Comparison of ENCODE assay signal across 14 mouse cellular contexts in genomic region chr2:30650249-30650648, GRCm38 (mm10). TPM values are rescaled to one million over a fixed set of nuclear protein-coding genes. Genes with fewer than 3 reads are reported as not detected.
A peak's percentile ranks its signal among the peaks of the same experiment; 100 is the strongest.
DNase-seq lines count a peak whose midpoint lies in the region; ATAC-seq lines count a peak whose summit lies in the region.
"Had no signal": no experiment of that assay in that cellular context is flagged by ENCODE, and none has a peak within 500 bp of the region (broad histone marks: within the 10 kb centered on the region; RNA-seq: fewer than 3 reads in every experiment).

No protein-coding gene starts in this region.

- no peak overlapping the region for H3K4me2 ChIP-seq in hindbrain, embryonic 13.5 days
- H3K4me2 ChIP-seq in midbrain, embryonic 16.5 days (ENCODE audit: low read length): no peak overlapping the region
- H3K4me2 ChIP-seq: liver, embryonic 11.5 days had no signal

- peaks cover 83% of the 10 kb centered on the region for H3K4me1 ChIP-seq in heart, embryonic 10.5 days
- H3K4me1 ChIP-seq in embryonic facial prominence, embryonic 10.5 days: peaks cover 91% of the 10 kb centered on the region
- H3K4me1 ChIP-seq in hindbrain, embryonic 13.5 days (replicated peaks): peaks cover 87% of the 10 kb centered on the region
- H3K4me1 ChIP-seq in midbrain, embryonic 16.5 days (ENCODE audit: control insufficient read depth, insufficient read depth, low read length): peaks cover 83% of the 10 kb centered on the region

- H3K9me3 ChIP-seq in heart, embryonic 10.5 days: no peaks in the 10 kb centered on the region
- H3K9me3 ChIP-seq in embryonic facial prominence, embryonic 10.5 days: no peaks in the 10 kb centered on the region
- no peaks in the 10 kb centered on the region for H3K9me3 ChIP-seq in hindbrain, embryonic 13.5 days
- no peaks in the 10 kb centered on the region for H3K9me3 ChIP-seq in midbrain, embryonic 16.5 days (replicated peaks; ENCODE audit: control insufficient read depth, low read length, poor library complexity, severe bottlenecking)

- intact Hi-C loops in heart, postnatal 36 days (cut with DNase I): no loop called here
- intact Hi-C loops in left cerebral cortex, postnatal 14 days (cut with DNase I): no loop called here

- H3K27me3 ChIP-seq in heart, embryonic 10.5 days (ENCODE audit: insufficient read depth, poor library complexity, severe bottlenecking): no peaks in the 10 kb centered on the region
- no peaks in the 10 kb centered on the region for H3K27me3 ChIP-seq in embryonic facial prominence, embryonic 10.5 days (replicated peaks; ENCODE audit: low read depth, poor library complexity, severe bottlenecking)
- no peaks in the 10 kb centered on the region for H3K27me3 ChIP-seq in hindbrain, embryonic 13.5 days
- H3K27me3 ChIP-seq in midbrain, embryonic 16.5 days (ENCODE audit: control insufficient read depth, insufficient read depth, low read depth, low read length): no peaks in the 10 kb centered on the region
- H3K27me3 ChIP-seq: heart, embryonic 13.5 days had no signal

- ATAC-seq in hindbrain, embryonic 13.5 days (ENCODE audit: low FRiP score): no peak
- no peak for ATAC-seq in midbrain, embryonic 16.5 days
- no peak for ATAC-seq in granulocyte monocyte progenitor cell, adult 5-6 weeks (replicated peaks; ENCODE audit: poor library complexity, severe bottlenecking)

- peak overlapping the region; percentile 3; the same call in 1 of the 2 replicates for H3K9ac ChIP-seq in hindbrain, embryonic 13.5 days
- H3K9ac ChIP-seq in midbrain, embryonic 16.5 days (ENCODE audit: low read depth, low read length): 0 out of 2 replicates have a peak overlapping the region, but pooled peaks have one; percentile 38

- no peaks in the 10 kb centered on the region for H3K36me3 ChIP-seq in heart, embryonic 10.5 days
- no peaks in the 10 kb centered on the region for H3K36me3 ChIP-seq in embryonic facial prominence, embryonic 10.5 days (replicated peaks)
- no peaks in the 10 kb centered on the region for H3K36me3 ChIP-seq in hindbrain, embryonic 13.5 days
- no peaks in the 10 kb centered on the region for H3K36me3 ChIP-seq in midbrain, embryonic 16.5 days (ENCODE audit: control insufficient read depth, insufficient read depth, low read length)
- H3K36me3 ChIP-seq: heart, embryonic 13.5 days had no signal

- H3K27ac ChIP-seq in heart, embryonic 10.5 days: peak overlapping the region; percentile 36; the same call in 1 of the 2 replicates
- peak overlapping the region; percentile 79 for H3K27ac ChIP-seq in embryonic facial prominence, embryonic 10.5 days (replicated peaks)
- H3K27ac ChIP-seq in hindbrain, embryonic 13.5 days: peak overlapping the region; percentile 96
- peak overlapping the region; percentile 96 for H3K27ac ChIP-seq in midbrain, embryonic 16.5 days (ENCODE audit: low read length)

- no peak for DNase-seq in heart, embryonic 10.5 days (ENCODE audit: low spot score)
- no peak for DNase-seq in heart, postnatal 36 days
- DNase-seq in embryonic facial prominence, embryonic 10.5 days (ENCODE audit: low spot score): no peak
- no peak for DNase-seq in liver
- DNase-seq in left cerebral cortex, postnatal 14 days (ENCODE audit: low spot score in 2 of 2): no peak
- DNase-seq: cerebellum, postnatal 25 days; kidney, postnatal 14 days had no signal

- WGBS in heart, embryonic 10.5 days: 81% methylated on average over 9 of the region's 9 CpGs
- WGBS in embryonic facial prominence, embryonic 10.5 days: 59% methylated on average over 9 of the region's 9 CpGs
- WGBS in hindbrain, embryonic 13.5 days: 35% methylated on average over 9 of the region's 9 CpGs
- WGBS in midbrain, embryonic 16.5 days: 50% methylated on average over 9 of the region's 9 CpGs

- H3K4me3 ChIP-seq in heart, embryonic 10.5 days: no peak overlapping the region
- no peak overlapping the region for H3K4me3 ChIP-seq in embryonic facial prominence, embryonic 10.5 days
- H3K4me3 ChIP-seq in hindbrain, embryonic 13.5 days: no peak overlapping the region
- H3K4me3 ChIP-seq in midbrain, embryonic 16.5 days (ENCODE audit: low read depth, low read length): no peak overlapping the region
- H3K4me3 ChIP-seq: heart, embryonic 13.5 days; megakaryocyte, embryonic 14.5 days had no signal

RNA-seq across cellular contexts. Expression of gene Cstad, which starts 55.4 kb away (rescaled TPM):
- 1.2 and 1.4 TPM in 2 replicates for polyA plus RNA-seq in heart, embryonic 10.5 days (2016; fragmentation: Nextera tagmentation; extraction: Ambion mirVana)
- 1 to 10 TPM; 1.5 to 2.3 TPM for total RNA-seq in heart, postnatal 36 days (2021)
- polyA plus RNA-seq in embryonic facial prominence, embryonic 10.5 days (2016; fragmentation: Nextera tagmentation; extraction: Ambion mirVana): 0.44 and 0.86 TPM in 2 replicates
- polyA plus RNA-seq in hindbrain, embryonic 13.5 days (2015; fragmentation: Nextera tagmentation; extraction: Ambion mirVana): 0.77 and 0.83 TPM in 2 replicates
- 0.62 TPM in 2 replicates for polyA plus RNA-seq in midbrain, embryonic 16.5 days (2015; fragmentation: Nextera tagmentation; extraction: Ambion mirVana)
- total RNA-seq in granulocyte monocyte progenitor cell, adult 5-6 weeks (2014; fragmentation: Nextera tagmentation): not detected in 2 replicates
- not detected in 2 replicates for total RNA-seq in granulocyte monocyte progenitor cell, adult 5-6 weeks (2017)
- 1 to 10 TPM; 3.4 to 4.5 TPM for total RNA-seq in left cerebral cortex, postnatal 14 days (2021)
- polyA plus RNA-seq: liver, embryonic 11.5 days; small intestine, adult 2 months had no signal

Comparison
In these comparisons a context has a peak if more than half of its experiments do, and no peak if none do; other contexts are left out.
1. H3K27ac ChIP-seq: peak in every context shown above with its lines; median percentile 96 in hindbrain, embryonic 13.5 days; 96 in midbrain, embryonic 16.5 days; 79 in embryonic facial prominence, embryonic 10.5 days; 36 in heart, embryonic 10.5 days.